Mouse (Mus musculus): ENCODE measurements around the gene Ggta1.

GRCm38 (mm10) chr2:35444764-35445262 lies 18.2 kb downstream of the Ggta1 start:
- TF ChIP-seq CTCF (IDR thresholded peaks at IDR 0.05; ENCODE audit: control insufficient read depth, insufficient read depth, insufficient replicate concordance, low read depth, low read length) = no peak
- no peak for TF ChIP-seq POLR2A (IDR thresholded peaks at IDR 0.05; ENCODE audit: control insufficient read depth, low read depth, low read length)
